Mouse (Mus musculus) urinary bladder, postnatal 36 days (tissue): ENCODE measurements around the gene Plekhj1.

Source experiments
- DNase-seq, 2 experiments: peaks; one replicate each; pipeline ENCODE4 v3.0.0; 2022; ENCODE audit warnings: low spot score in 2 of 2, mixed read lengths in 1 of 2

Plekhj1 gene

DNA sequence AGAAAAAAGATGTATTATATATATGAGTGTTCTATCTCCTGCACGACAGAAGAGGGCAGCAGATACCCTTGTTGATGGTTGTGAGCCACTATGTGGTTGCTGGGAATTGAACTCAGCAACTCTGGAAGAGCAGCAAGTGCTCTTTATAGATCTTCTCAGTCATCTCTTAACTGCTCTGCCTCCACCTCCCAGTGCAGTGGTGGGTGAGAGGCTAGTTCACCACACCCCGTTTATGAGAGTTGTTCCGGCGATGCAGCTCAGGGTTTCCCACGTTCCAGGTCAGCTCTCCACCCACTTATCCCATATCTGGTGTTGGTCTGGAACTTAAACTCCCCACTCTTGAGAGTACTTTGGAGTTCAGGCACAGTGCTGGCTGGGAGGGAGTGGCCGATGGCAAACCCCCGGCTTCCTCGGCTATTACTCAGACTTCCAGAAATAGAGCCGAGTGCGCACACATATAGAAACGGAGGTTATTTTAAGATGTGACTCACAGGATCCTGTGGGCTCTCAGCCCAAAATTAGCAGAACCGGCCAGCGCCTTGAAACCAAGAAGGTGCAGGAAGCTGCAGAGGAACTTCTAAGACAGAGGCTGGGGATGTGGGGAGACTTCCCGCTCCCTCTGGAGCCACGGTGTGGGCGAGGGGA, 47.1 kb downstream of the Plekhj1 start:
- peak; percentile 63 to 65 for DNase-seq

DNA sequence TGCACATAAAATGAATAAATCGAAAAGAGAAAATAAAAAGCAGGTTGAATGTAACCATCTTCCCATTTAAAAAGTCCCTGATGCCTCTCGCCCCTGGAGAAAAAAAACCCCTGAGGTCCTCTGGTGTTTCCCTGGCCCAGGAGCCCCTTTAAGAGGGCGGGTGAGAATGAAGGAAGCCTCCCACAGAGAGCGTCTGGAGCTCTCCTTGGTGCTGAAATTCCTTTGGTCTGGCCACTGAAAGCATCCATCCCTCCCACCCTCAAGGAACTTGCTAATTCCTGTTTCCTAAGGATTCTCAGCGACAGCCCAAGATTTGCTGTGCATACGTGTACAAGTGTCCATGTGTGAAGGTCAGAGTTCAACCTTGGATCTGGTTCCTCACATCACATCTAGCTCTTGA, 49.8 kb downstream of the Plekhj1 start:
- no peak for DNase-seq

DNA sequence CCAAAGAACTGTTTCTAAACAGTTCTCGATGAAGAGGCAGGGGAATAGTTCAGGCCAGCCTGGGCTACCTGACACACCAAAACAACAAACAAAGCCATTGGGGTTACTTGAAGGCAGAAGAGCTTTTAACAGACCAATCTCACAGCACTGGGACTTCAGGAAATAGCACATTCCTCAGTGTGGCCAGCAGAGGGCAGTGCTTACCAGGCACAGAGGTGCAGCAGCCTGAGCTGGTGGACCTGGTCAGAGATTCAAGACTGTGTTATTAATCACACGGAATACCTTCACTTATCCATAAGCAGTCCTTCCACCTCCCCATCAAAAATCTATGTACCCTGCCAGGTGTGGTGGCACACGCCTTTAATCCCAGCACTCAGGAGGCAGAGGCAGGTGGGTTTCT, 51.0 kb downstream of the Plekhj1 start:
- DNase-seq, result peak; percentile 65 to 76
